Mouse (Mus musculus) kidney, postnatal 25 days (tissue): ENCODE results near the gene Ms4a12.
"Not testable (repeated sequence)": the region's sequence is repeated elsewhere in the genome, so short reads cannot be mapped to it uniquely, and the experiment has no call there.

Source experiments
- DNase-seq, 2 experiments: peaks; one replicate each; pipeline ENCODE4 v3.0.0; 2021; ENCODE audit warnings: mixed read lengths in 2 of 2

Gene Ms4a12

DNA sequence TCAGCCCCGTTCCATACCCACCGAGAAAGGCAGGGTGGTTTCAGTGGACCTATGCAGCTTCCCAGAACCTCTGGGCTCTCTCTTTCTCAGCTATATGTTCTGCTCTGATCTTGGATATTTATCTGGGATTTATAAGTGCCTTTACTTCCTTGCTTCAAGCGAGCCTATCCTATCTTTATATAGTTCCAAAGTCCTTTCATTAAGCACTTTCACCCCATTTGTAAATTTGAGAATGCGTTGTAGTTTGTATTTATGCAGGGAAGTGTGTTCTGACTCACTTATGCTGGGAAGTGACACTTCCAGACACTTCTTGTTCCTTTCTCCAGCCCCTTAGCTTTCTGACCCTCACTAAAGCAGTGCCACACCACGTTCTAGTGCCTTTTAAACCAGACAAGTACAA lies at the start of gene Ms4a12:
Ms4a12 (minus strand) TSS at position 101 of the 400 bp plus-strand sequence.
- DNase-seq = no peak

DNA sequence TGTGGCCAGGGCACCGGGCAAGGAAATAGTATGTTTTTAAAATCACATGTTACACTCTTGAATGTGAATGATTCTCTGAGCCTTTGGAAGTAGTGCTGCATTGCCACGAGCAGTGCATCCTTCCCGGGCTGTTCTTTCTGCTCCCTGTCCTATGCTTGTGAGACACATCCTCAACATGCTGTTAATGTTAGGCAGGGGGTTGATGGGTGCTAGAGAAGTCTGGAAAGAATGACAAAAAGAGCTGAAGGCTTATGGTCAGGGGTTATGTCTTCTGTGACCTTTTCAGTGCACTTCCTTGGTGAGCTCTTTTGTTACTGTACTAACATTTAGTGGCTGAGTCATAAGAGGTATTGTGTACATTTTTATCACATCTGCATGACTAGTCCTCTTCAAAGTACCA lies 48.0 kb upstream of the Ms4a12 start:
- DNase-seq = no peak

DNA sequence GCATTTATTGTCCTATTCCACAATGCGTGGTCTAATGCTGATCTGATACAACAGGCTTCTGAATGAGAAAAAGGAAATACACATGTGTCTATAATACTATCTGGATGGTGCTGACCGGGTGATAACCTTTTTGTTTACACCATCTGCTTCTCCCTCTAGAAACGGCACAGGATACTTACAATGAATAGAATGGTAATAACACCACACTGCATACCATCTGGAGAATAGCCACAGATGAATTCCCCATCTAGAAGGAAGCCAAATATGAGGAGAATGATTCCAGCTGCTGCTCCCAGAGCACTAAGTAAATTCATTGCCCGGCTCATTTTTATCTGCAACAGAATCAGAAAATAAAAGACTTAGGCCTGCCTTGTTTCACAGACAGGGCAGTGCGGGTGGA lies 44.2 kb upstream of the Ms4a12 start:
- no peak for DNase-seq

DNA sequence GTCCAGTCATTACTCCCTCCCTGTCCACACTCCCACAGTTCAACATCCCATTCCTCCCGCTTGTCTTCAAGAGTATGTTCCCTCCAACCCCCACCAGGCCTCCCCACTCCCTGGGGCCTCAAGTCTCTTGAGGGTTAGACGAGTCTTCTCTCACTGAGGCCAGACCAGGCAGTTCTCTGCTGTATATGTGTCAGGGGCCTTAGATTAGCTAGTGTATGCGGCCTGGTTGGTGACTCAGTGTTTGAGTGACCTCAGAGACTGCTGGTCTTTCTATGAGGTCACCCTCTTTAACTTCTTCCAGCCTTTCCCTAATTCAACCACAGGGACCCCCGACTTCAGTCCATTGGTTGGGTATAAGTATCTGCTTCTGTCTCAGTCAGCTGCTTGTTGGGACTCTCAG lies 34.7 kb upstream of the Ms4a12 start:
- DNase-seq = no peak

DNA sequence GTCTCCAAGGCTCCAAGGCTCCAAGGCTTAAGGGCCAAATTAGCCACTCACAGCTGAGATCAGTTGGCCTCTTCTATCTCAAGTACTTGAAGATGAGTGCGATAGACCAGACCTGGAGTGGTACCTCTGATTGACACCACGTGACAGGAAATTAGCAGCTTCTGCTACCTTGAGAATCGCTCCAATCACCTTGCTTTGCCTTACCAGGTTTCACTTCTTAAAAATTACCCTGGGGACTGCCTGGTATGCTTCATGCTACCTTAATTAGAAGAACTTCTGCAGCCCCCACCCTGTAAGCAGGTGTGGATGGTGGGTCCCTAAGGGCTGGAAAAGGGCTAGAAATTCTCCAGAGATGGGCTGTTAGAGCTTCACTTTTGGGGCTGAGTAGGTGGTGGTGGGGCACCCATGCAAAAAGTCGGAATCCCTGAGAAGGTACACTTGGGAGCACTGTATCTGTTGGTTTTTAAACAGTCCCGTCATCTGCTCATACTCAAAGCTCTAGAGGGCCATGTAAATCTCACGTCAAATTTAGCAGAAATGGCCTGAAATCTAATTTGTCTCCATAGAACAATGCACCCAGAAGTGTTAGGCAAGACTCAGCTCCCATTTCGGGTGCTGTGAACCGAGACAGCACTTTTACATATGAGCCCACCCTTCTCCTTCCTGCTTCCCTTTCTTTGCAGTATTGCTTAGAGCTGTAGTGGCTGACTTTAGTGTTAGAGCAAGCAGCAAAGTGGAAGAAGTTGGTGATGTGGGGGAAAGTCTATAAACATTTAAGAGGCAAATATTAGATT lies 34.0 kb upstream of the Ms4a12 start, which contains the start of gene Ms4a1:
Ms4a1 (minus strand) TSS at position 190 of the 794 bp plus-strand sequence.
- DNase-seq = no peak

DNA sequence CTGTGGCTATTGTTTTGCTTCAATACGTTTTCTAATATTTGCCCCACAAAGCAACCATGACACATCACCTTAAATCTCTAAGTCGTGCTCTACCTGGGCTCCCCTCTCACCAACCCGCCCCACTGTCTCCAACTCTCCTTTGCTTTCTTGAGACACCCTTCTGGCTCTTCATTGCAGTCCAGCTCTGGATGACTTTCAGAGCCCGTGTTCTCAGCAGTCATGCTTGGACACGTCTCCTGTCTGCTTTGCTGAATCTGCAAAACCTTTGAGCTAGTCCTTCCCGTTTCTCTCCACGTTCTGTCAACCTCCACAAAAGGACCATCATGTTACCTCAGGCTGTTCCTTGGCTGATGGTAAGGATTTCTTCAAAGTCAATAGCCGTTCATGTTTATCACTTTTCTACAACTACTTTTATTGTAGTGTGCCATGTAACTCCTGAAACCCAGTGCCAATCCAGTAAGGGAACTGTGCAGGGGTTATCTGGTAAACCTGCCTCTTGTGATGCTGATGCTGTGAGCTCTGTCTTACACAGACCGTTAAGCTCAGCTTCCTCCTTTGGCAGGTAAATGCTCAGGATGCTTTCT lies 32.4 kb upstream of the Ms4a12 start:
- no peak for DNase-seq

DNA sequence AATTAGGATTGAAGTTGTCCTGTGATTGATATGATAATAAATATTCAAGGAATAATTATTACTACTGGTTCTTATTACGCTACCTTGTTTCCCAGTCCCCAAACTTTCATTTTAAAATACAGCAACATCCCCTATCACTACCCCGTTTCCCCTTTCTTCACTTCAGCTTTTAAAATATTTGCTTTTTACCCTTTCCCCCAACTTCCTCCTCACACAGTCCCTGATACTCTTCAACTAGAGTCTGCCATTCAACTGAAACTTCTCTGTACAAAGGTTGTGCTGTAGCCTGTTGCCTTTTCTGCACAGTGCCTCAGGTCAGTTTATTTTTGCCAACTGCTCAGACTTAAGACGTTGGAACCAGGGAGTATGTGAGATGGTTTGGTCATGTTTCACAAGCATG lies 31.3 kb upstream of the Ms4a12 start:
- DNase-seq = no peak

DNA sequence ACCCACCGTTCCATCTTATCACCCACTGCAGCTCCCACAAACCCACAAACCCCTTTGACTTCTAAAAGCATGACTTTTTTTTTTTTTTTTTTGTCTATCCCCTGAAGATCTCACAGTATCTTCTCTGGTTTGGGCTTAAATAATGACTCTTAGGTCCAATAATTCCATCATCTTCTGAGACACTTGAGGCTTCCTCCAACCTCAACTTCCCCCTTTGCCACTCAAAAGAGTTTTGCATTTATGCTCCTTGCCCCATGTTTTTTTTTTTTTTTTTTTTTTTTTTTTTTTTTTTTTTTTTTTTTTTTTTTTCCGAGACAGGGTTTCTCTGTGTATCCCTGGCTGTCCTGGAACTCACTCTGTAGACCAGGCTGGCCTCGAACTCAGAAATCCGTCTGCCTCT lies 30.7 kb upstream of the Ms4a12 start:
- not testable (repeated sequence) for DNase-seq

DNA sequence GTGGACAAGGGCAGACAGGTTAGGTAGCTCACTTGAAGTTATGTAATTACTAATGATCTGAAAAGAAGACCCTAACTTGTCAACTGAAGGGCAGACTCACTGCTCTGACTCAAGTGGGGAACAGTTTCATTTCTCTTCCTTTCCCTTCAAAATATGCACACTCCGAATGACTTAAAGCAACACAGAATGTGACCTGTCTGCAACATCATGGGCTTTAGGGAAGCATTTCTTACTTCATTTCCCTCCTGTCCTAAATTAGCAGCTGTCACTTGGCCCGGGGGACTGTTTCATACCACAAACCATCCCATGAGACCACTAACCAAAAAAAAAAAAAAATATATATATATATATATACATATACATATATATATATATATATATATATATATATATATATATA lies 29.3 kb upstream of the Ms4a12 start:
- DNase-seq = no peak

DNA sequence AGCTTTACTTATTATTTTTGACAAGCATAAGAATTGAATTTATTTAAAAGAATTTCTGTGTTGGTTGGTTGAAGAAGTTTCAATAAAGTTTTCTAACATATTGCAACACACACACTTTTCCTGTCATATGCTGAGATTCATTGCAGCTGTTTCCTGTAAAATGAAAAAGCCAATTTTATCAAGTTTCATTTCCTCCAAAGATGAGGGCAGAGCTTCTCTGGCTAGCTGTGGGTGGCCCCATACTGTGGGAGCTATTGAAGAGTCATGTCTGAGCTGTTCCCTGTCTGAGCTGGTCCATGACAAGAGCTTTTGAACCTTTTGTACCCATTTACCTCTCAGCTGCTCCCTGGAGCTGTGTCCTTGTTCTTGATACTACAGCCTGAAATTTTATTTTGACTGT lies 12.0 kb upstream of the Ms4a12 start:
- no peak for DNase-seq

DNA sequence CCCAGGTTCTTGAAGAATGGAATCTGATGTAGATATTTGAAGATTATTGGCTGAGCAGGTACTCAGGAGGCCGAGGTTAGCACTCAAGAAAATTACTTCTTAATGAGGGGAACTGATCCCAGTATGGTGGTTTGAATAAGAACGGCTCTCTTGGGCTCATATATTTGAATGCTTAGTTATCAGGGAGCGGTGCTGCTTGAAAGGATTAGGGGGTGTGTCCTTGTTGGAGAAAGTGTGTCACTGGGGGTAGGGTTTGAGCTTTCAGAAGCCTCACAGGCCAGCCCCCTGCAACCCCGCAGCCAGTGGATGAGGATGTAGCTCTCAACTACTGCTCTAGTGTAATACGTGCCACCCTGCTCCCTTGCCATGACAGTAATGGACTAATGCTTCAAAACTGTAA lies 10.3 kb upstream of the Ms4a12 start:
- DNase-seq = no peak

DNA sequence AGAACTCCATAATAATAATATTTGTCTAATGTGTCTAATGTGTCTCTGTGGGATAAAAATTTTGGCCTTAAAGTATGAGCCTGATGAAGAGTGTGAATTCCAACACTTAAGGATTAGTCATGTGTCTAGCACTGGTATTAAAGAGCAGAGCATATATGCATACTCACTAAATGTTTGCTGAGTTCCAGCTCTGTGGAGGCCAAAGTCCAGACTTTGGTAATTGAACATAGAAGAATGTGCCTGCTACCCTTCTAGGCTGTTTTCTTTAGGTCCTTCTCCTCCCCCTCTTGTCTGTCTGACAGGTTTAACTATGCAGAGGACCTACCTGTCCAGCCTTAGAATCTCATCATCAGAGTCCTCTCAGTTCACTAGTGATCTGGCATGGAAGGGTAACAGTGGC lies 3.6 kb upstream of the Ms4a12 start:
- no peak for DNase-seq

DNA sequence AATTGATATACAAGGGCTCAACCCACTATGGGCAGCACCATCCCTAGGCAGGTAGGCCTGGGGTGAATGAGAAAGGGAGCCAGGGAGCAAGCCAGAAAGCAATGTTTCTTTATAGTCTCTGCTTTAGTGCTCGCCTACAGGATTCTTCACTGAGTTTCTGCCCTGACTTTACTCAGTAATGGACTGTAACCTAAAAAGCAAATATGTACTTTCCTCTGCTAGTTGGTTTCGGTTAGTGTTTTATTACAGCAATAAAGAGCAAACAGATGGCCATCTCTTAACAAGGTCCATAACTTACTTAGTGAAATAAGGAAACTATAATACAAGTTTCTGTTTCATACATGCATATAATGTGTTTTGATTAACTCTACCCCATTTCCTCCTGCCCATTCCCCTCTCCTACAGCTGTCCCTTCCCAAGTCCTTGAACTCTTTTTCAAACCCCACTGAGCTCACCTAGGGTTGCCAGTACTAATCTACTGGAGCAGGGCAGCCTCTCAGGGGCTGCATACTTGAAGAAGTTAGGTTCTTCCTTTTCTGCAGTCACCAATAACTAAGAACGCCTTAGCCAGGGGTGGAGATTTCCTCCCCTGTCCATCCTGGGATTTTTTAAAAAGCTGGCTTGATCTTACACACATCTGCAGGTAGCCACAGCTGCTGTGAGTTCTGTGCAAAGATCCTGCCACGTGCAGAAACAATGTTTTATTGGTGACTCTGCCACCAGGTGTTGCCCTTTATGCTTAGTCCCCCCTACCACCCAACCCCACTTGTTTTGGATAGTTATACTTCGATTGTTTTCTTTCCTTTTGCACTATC lies 2.9 kb upstream of the Ms4a12 start:
- DNase-seq = no peak

DNA sequence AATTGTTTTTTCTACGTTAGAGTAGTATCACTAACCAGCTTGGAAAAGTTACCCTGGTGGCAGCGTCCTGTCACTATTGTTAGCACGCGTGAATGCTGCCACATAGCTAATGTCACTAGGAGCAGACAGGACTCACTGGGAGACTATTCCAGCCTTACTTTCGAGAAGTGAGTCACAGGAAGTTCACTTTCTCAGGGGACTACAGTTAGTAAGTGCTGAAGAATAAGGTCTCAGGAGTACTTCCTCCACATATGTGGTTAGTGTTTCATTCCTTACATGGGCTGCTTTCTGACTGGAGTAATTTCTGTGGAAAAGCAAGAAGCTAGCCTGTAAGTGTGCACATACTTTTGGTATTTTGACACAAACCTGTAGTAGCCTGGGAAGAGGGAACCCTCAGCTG lies 2.0 kb upstream of the Ms4a12 start:
- DNase-seq = no peak

DNA sequence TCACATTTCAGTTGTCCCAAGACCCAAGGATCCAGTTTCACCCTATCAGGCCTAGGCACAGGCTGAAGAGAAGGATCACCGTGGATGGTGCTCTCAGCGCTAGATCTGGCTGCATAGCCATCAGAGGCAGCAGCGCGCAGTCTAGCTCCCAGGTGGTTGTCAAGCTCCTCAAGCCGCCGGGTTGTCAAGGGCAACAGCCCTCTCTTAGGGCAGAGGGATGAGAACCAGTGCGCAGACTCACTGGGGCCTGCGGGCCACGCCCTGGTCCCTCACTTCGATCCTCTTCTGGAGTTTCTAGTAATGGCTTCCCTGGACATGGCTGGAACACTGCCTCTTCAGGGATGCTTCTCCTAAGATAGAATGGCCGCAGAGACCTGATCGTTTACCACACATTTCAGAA lies 35.7 kb downstream of the Ms4a12 start, which contains the start of gene Ms4a13:
Ms4a13 (minus strand) TSS at position 192 of the 400 bp plus-strand sequence.
- no peak for DNase-seq

DNA sequence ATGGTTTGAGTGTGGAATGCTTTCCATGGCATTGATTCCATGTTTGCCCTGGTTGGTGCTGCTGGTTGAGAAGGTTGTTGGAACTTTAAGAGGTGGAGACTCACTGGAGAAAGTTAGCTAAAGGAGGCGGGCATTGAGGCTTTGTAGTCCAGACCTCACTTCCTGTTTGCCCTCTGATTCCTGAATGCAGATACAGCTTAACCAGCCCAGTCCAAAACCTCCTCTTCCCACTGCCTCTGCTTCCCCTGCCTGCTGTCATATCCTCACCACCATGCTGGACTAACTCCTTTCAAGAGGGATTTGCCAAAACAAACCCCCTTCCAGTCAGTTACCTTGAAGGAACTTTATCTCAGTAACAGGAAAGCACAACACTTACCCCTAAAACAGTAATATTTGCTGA lies 39.7 kb downstream of the Ms4a12 start:
- no peak for DNase-seq

DNA sequence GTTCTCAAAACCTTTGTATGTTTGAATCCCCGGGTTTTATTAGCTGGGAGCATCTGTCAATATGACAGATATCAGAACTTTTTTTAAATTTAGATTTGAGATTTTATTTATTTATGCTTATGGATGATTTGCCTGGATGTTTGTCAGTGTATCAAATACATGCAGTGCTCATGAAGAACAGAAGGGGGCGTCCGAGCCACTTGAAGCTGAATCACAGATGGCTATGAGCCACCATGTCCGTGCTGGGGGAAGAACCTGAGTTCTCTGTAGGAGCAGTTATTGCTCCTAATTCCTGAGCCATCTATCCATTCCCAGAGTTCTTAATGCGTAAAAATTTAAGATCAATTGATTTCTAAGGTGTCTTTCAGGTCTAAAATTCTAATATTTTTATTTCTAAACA lies 48.1 kb downstream of the Ms4a12 start:
- DNase-seq = peak in 1 of 2 experiments; percentile 11

DNA sequence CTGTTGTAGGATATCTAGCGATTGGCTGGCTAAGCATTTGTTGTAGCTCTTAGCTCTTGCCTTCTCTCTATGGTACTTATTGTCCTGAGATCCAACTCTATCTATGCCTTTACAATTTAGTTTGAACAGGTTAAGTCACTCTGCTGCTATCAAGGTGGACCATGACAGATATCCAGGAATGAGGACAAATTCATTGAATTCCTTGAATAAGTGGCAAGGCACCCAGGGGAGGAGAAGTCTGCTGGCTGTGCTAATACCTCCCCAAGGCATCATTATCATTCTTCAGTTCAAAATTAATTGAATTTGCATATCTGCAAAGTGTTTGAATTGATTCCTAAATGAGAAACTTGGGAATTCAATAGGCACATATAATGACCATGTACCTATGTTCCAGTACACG lies 54.8 kb downstream of the Ms4a12 start:
- no peak for DNase-seq

DNA sequence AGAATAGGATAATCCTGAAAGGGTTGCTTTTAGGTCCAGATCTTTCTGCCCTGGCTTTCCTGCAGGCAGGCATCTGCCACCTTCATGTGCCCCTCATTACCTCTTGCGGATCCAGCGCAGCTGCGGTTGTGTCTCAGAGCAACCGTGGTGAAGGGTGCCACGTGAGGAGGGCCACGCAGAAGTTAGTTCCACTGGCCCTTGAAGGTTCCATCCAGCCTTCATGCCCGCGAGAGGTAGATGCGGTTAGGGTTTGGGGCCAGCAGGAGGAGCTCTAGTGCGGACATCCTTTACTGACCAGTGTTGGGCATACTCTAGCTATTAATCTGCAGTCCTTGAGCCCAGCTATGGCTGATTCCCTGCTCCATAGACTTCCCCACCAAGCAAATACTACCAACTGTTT lies 67.1 kb downstream of the Ms4a12 start, which contains the start of gene 1700025F22Rik:
1700025F22Rik (minus strand) TSS at position 149 of the 400 bp plus-strand sequence.
- DNase-seq = peak in 1 of 2 experiments; percentile 4
